Mouse (Mus musculus): ENCODE measurements around the gene Gstcd. TPM values are rescaled to one million over a fixed set of nuclear protein-coding genes. Genes with fewer than 3 reads are reported as not detected.

Gene Gstcd
- polyA plus RNA-seq, 1 experiment from 2014 or later, result 2.0 TPM

GRCm38 (mm10) chr3:133092936-133093335 is 1.1 kb upstream of the Gstcd start:
- peaks cover 6% of the 10 kb centered on the region; the same call in 1 of the 2 replicates for H3K4me1 ChIP-seq (ENCODE audit: insufficient read depth, low read depth, low read length)
- H3K36me3 ChIP-seq (ENCODE audit: insufficient read depth, low read length), result peaks cover 2% of the 10 kb centered on the region; the same call in 1 of the 2 replicates
- WGBS, result 69% methylated on average over 1 of the region's 1 CpGs
- H3K9ac ChIP-seq (replicated peaks; ENCODE audit: low read depth), result peak overlapping the region; percentile 86; the same call in 1 of the 2 replicates
- H3K4me3 ChIP-seq (ENCODE audit: low read depth, low read length), result peak overlapping the region; percentile 94; the same call in 1 of the 2 replicates
- ATAC-seq (no peak), DNase-seq (ENCODE audit: low spot score) (peak; percentile 5)
- TF ChIP-seq CTCF (IDR thresholded peaks at IDR 0.05) (no peak), EP300 (IDR thresholded peaks at IDR 0.05) (no peak)
- no peaks in the 10 kb centered on the region for H3K27me3 ChIP-seq (replicated peaks; ENCODE audit: insufficient read depth, low read length)
- H3K27ac ChIP-seq (ENCODE audit: low read length), result no peak overlapping the region
- no peaks in the 10 kb centered on the region for H3K9me3 ChIP-seq (ENCODE audit: low read length)
- peak overlapping the region; percentile 61; the same call in 1 of the 2 replicates for H3K4me2 ChIP-seq (replicated peaks; ENCODE audit: low read depth, low read length)

GRCm38 (mm10) chr3:133092274-133092853 is 531 bp upstream of the Gstcd start:
- Histone ChIP-seq H3K4me1 (ENCODE audit: insufficient read depth, low read depth, low read length) (peaks cover 6% of the 10 kb centered on the region; the same call in 1 of the 2 replicates), H3K27me3 (replicated peaks; ENCODE audit: insufficient read depth, low read length) (no peaks in the 10 kb centered on the region), H3K4me2 (replicated peaks; ENCODE audit: low read depth, low read length) (peak overlapping the region; percentile 61), H3K27ac (ENCODE audit: low read length) (peak overlapping the region; percentile 90), H3K9ac (replicated peaks; ENCODE audit: low read depth) (peak overlapping the region; percentile 86), H3K4me3 (ENCODE audit: low read depth, low read length) (peak overlapping the region; percentile 94), H3K36me3 (ENCODE audit: insufficient read depth, low read length) (no peaks in the 10 kb centered on the region), H3K9me3 (ENCODE audit: low read length) (no peaks in the 10 kb centered on the region)
- peak; percentile 51 for DNase-seq (ENCODE audit: low spot score)
- no peak for ATAC-seq
- TF ChIP-seq CTCF (IDR thresholded peaks at IDR 0.05) (no peak), EP300 (IDR thresholded peaks at IDR 0.05) (no peak)
- WGBS, result under 1% methylated on average over 7 of the region's 7 CpGs

- Histone ChIP-seq H3K36me3 (ENCODE audit: insufficient read depth, low read length) (no peaks in the 10 kb centered on the region), H3K4me1 (ENCODE audit: insufficient read depth, low read depth, low read length) (peaks cover 6% of the 10 kb centered on the region; the same call in 1 of the 2 replicates), H3K9me3 (ENCODE audit: low read length) (no peaks in the 10 kb centered on the region), H3K4me3 (ENCODE audit: low read depth, low read length) (peak overlapping the region; percentile 94), H3K27ac (ENCODE audit: low read length) (peak overlapping the region; percentile 88), H3K9ac (replicated peaks; ENCODE audit: low read depth) (peak overlapping the region; percentile 86), H3K27me3 (replicated peaks; ENCODE audit: insufficient read depth, low read length) (no peaks in the 10 kb centered on the region), H3K4me2 (replicated peaks; ENCODE audit: low read depth, low read length) (peak overlapping the region; percentile 85)
- ATAC-seq (peak; percentile 75), DNase-seq (ENCODE audit: low spot score) (no peak)
- WGBS, result 0% methylated on average over 44 of the region's 44 CpGs
- TF ChIP-seq EP300 (IDR thresholded peaks at IDR 0.05) (no peak), CTCF (IDR thresholded peaks at IDR 0.05) (no peak)
Observed at GRCm38 (mm10) chr3:133091121-133091663, 641 bp downstream of the Gstcd start.

- no peaks in the 10 kb centered on the region for H3K36me3 ChIP-seq (ENCODE audit: insufficient read depth, low read length)
- peak overlapping the region; percentile 94 for H3K4me3 ChIP-seq (ENCODE audit: low read depth, low read length)
- peak overlapping the region; percentile 85 for H3K4me2 ChIP-seq (replicated peaks; ENCODE audit: low read depth, low read length)
- peaks cover 6% of the 10 kb centered on the region; the same call in 1 of the 2 replicates for H3K4me1 ChIP-seq (ENCODE audit: insufficient read depth, low read depth, low read length)
- 5% methylated on average over 11 of the region's 11 CpGs for WGBS
- peak overlapping the region; percentile 88 for H3K27ac ChIP-seq (ENCODE audit: low read length)
- no peaks in the 10 kb centered on the region for H3K27me3 ChIP-seq (replicated peaks; ENCODE audit: insufficient read depth, low read length)
- ATAC-seq (no peak), DNase-seq (ENCODE audit: low spot score) (peak; percentile 6)
- TF ChIP-seq EP300 (IDR thresholded peaks at IDR 0.05) (no peak), CTCF (IDR thresholded peaks at IDR 0.05) (no peak)
- peak overlapping the region; percentile 86 for H3K9ac ChIP-seq (replicated peaks; ENCODE audit: low read depth)
- H3K9me3 ChIP-seq (ENCODE audit: low read length), result no peaks in the 10 kb centered on the region
Observed at GRCm38 (mm10) chr3:133090247-133091120, 1.3 kb downstream of the Gstcd start.

- Histone ChIP-seq H3K9me3 (ENCODE audit: low read length) (no peaks in the 10 kb centered on the region), H3K27me3 (replicated peaks; ENCODE audit: insufficient read depth, low read length) (no peaks in the 10 kb centered on the region), H3K36me3 (ENCODE audit: insufficient read depth, low read length) (no peaks in the 10 kb centered on the region), H3K9ac (replicated peaks; ENCODE audit: low read depth) (no peak overlapping the region), H3K27ac (ENCODE audit: low read length) (no peak overlapping the region), H3K4me3 (ENCODE audit: low read depth, low read length) (no peak overlapping the region), H3K4me2 (replicated peaks; ENCODE audit: low read depth, low read length) (no peak overlapping the region), H3K4me1 (ENCODE audit: insufficient read depth, low read depth, low read length) (no peaks in the 10 kb centered on the region)
- DNase-seq (ENCODE audit: low spot score), result peak; percentile 79
- ATAC-seq, result peak; percentile 64
- TF ChIP-seq CTCF (IDR thresholded peaks at IDR 0.05), result peak; percentile 69
- no peak for TF ChIP-seq EP300 (IDR thresholded peaks at IDR 0.05)
- WGBS, result 50% methylated on average over 3 of the region's 3 CpGs
Observed at GRCm38 (mm10) chr3:133085858-133086257, 6.0 kb downstream of the Gstcd start.

- ATAC-seq, result peak; percentile 75
- peak; percentile 58 for DNase-seq (ENCODE audit: low spot score)
- no peaks in the 10 kb centered on the region for H3K36me3 ChIP-seq (ENCODE audit: insufficient read depth, low read length)
- no peaks in the 10 kb centered on the region for H3K27me3 ChIP-seq (replicated peaks; ENCODE audit: insufficient read depth, low read length)
- no peaks in the 10 kb centered on the region for H3K4me1 ChIP-seq (ENCODE audit: insufficient read depth, low read depth, low read length)
- TF ChIP-seq EP300 (IDR thresholded peaks at IDR 0.05) (no peak), CTCF (IDR thresholded peaks at IDR 0.05) (no peak)
- H3K27ac ChIP-seq (ENCODE audit: low read length), result no peak overlapping the region
- no peaks in the 10 kb centered on the region for H3K9me3 ChIP-seq (ENCODE audit: low read length)
- no peak overlapping the region for H3K4me2 ChIP-seq (replicated peaks; ENCODE audit: low read depth, low read length)
- no peak overlapping the region for H3K4me3 ChIP-seq (ENCODE audit: low read depth, low read length)
- WGBS, result 72% methylated on average over 5 of the region's 5 CpGs
- H3K9ac ChIP-seq (replicated peaks; ENCODE audit: low read depth), result no peak overlapping the region
Observed at GRCm38 (mm10) chr3:133082736-133083135, 9.1 kb downstream of the Gstcd start.

All from lung, postnatal 0 days (tissue).